Mouse (Mus musculus) adrenal gland, postnatal 14 days (tissue): Measurements from ENCODE around the gene Cdk5r1. TPM values are rescaled to one million over a fixed set of nuclear protein-coding genes. Genes with fewer than 3 reads are reported as not detected.

Experiments used
- total RNA-seq: library from RNA; stranded (reverse); gene quantifications from 2 replicates; pipeline ENCODE4 v1.2.3, GENCODE M21; 2021

Gene Cdk5r1
- total RNA-seq, 1 experiment from 2014 or later = 2.6 TPM

Other genes starting within 250 kb of the Cdk5r1 start
- gene Rhbdl3, start 176.1 kb upstream of the Cdk5r1 start, total RNA-seq = 2.6 and 3.2 TPM in 2 replicates
- 12.7 and 20.4 TPM in 2 replicates for gene 5730455P16Rik, start 99.0 kb upstream of the Cdk5r1 start, total RNA-seq
- gene Zfp207, start 93.7 kb upstream of the Cdk5r1 start, total RNA-seq = 154 and 176 TPM in 2 replicates
- 124 and 132 TPM in 2 replicates for gene Psmd11, start 48.4 kb upstream of the Cdk5r1 start, total RNA-seq